Mouse (Mus musculus) megakaryocyte, embryonic 14.5 days (primary cell): Measurements from ENCODE around the gene Zzz3. TPM values are rescaled to one million over a fixed set of nuclear protein-coding genes. Genes with fewer than 3 reads are reported as not detected.

Source experiments
- H3K27me3 ChIP-seq: replicated peaks from 2 replicates; pipeline ENCODE3; 2012; ENCODE audit warnings: inconsistent platforms
- H3K36me3 ChIP-seq: replicated peaks from 2 replicates; pipeline ENCODE3; 2012; ENCODE audit warnings: low read length, inconsistent platforms, mixed read lengths
- H3K4me1 ChIP-seq: 2 replicates; pipeline ENCODE4 v1.6.1; 2012; ENCODE audit warnings: inconsistent platforms
- H3K4me3 ChIP-seq: replicated peaks from 2 replicates; pipeline ENCODE3; 2012; ENCODE audit warnings: moderate library complexity, mild to moderate bottlenecking, inconsistent platforms
- H3K9me3 ChIP-seq: 2 replicates; pipeline ENCODE4 v1.6.1; 2012; ENCODE audit warnings: inconsistent platforms
- FLI1 ChIP-seq: IDR thresholded peaks from 2 replicates; pipeline ENCODE4 v1.6.1; 2012; ENCODE audit warnings: low read length, inconsistent platforms, mixed read lengths
- GATA1 ChIP-seq: IDR thresholded peaks from 3 replicates; pipeline ENCODE4 v1.6.1; 2012; ENCODE audit warnings: mixed read lengths, low read length, inconsistent platforms, borderline replicate concordance
- polyA plus RNA-seq: library from polyadenylated mRNA; stranded (reverse); fragments of >175 nt; gene quantifications from 2 replicates; pipeline ENCODE4 v1.2.3, GENCODE M21; 2012; ENCODE audit warnings: low replicate concordance; ENCODE audit not compliant: insufficient read depth

The Zzz3 gene
- polyA plus RNA-seq, 1 experiment, result 2.3 TPM

GRCm38 (mm10) chr3:152400441-152400840, 5.2 kb downstream of the Zzz3 start:
- Histone ChIP-seq H3K4me3 (peak overlapping the region; percentile 54), H3K9me3 (no peaks in the 10 kb centered on the region), H3K36me3 (peaks cover 14% of the 10 kb centered on the region), H3K27me3 (no peaks in the 10 kb centered on the region), H3K4me1 (peaks cover 79% of the 10 kb centered on the region)
- TF ChIP-seq GATA1 (no peak), FLI1 (no peak)

DNA sequence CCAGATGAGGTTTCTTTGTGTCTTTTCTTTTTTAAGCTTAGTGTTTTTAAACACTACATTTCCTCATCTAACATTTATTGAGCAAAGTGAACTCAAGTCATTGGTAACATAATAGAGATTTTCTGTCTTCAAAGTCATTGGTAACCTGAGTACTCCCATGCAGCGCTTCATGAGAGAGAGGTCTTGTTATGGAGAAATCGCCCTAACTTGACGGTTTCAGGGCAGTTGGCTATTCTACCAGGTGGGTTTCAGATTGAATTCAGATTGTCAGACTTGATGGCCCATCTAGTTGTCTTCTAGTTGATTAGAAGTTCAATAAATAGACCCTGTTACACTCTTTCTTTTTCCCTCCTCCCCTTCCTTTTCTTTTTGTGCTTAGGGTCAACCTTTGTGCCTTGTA, 5.6 kb downstream of the Zzz3 start:
- H3K9me3 ChIP-seq, result no peaks in the 10 kb centered on the region
- peaks cover 84% of the 10 kb centered on the region for H3K4me1 ChIP-seq
- H3K27me3 ChIP-seq, result no peaks in the 10 kb centered on the region
- H3K36me3 ChIP-seq, result peaks cover 14% of the 10 kb centered on the region
- TF ChIP-seq FLI1, result no peak
- TF ChIP-seq GATA1, result no peak
- H3K4me3 ChIP-seq, result no peak overlapping the region

DNA sequence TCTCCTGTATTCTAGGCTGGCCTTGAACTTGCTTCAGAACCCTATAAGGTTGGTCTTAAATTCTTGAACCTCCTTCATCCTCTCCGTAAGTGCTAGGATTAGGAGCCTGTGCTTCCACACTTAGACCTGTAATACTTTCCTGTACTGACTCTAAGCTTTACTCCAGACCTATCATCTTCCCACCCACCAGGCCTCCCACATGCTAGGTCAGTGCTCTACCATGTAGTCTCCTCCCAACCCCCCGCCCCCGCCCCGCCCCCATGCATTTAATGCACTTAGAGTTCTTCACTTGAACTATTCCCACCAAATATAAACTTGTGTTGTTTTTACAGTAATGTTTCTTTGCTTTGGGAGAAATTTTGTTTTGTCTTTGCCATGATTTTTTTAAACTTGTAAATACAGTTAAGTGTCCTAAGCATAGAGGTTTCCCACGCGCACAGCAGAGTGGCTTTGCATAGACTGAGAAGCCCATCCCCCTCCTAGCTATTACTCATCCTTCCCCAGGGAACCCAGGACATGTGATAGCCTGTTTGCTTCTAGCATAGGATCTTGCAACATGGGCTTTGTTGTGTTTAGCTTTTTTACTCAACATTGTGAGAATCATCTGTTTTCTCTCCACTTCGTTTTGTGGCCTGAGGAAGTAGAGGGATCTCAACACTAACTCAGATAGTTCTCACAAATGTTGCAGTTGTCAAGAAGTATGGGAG, 6.8 kb downstream of the Zzz3 start:
- no peak for TF ChIP-seq FLI1
- no peak for TF ChIP-seq GATA1

DNA sequence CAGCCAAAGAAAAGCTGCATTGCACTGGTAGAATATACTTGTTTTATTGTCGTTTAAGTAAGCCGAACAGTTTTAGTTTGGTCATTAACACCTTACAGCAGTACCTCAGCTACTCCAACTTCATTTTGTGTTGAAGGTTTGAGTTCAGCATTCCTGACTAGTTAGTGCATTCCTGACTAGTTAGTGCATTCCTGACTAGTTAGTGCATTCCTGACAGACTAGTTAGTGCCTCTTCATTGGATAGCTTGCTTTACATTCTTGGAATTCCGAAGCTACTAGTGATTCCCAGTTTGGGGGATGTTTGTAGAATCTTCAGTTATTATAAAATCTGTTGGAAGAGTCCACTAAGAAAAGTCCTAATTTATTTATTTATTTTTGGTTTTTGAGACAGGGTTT, 7.4 kb downstream of the Zzz3 start:
- no peaks in the 10 kb centered on the region for H3K27me3 ChIP-seq
- TF ChIP-seq FLI1 (no peak), GATA1 (no peak)
- peaks cover 14% of the 10 kb centered on the region for H3K36me3 ChIP-seq
- no peak overlapping the region for H3K4me3 ChIP-seq
- no peaks in the 10 kb centered on the region for H3K9me3 ChIP-seq
- peaks cover 95% of the 10 kb centered on the region for H3K4me1 ChIP-seq

More for the DNA sequence above, 6.8 kb downstream of the Zzz3 start:
- no peaks in the 10 kb centered on the region for H3K9me3 ChIP-seq
- peaks cover 14% of the 10 kb centered on the region for H3K36me3 ChIP-seq
- H3K4me1 ChIP-seq, result peaks cover 94% of the 10 kb centered on the region
- peak overlapping the region; percentile 66 for H3K4me3 ChIP-seq
- H3K27me3 ChIP-seq, result no peaks in the 10 kb centered on the region

DNA sequence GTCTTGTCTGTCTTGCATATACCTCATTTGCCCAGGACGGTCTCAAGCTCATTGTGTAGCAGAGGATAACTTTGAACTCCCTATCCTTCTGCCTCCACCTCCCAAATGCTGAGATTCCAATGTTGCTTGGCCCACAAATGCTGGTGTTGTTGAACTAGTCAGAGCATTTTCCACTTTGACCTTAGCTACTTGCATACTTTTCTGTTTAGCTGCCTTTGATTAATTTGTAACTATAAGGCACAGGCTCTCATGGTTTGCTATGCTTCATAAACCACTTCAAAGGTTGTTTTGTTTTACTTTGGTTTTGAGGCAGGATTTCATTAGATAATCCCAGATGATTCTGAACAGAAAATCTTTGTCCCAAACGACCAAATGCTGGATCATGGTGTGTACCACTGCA, 8.6 kb downstream of the Zzz3 start:
- H3K36me3 ChIP-seq, result peaks cover 13% of the 10 kb centered on the region
- peaks cover 89% of the 10 kb centered on the region for H3K4me1 ChIP-seq
- no peak overlapping the region for H3K4me3 ChIP-seq

DNA sequence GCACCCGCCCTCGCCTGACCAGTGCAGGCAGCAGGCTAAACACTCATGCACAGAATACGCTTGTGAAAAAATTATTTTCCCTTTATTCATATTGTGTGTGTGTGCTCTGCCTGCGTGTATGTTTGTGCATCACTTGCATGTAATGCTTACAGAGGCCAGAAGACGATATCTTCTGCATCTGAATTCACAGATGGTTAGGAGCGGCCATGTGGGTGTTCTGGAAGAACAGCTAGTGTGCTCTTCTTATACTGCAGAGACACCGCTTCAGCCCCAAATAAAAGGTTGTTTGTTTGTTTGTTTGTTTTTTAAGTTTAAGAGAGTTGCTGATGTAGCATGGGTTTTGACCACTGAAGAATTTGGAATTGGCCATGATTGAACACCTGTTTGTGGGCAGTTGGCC, 10.1 kb downstream of the Zzz3 start:
- H3K4me3 ChIP-seq, result peak overlapping the region; percentile 46
- H3K9me3 ChIP-seq, result no peaks in the 10 kb centered on the region
- H3K4me1 ChIP-seq, result peaks cover 89% of the 10 kb centered on the region
- H3K27me3 ChIP-seq, result no peaks in the 10 kb centered on the region
- H3K36me3 ChIP-seq, result peaks cover 6% of the 10 kb centered on the region
- TF ChIP-seq FLI1, result no peak
- TF ChIP-seq GATA1, result no peak

More for the DNA sequence above, 8.6 kb downstream of the Zzz3 start:
- no peak for TF ChIP-seq FLI1
- no peak for TF ChIP-seq GATA1
- Histone ChIP-seq H3K27me3 (no peaks in the 10 kb centered on the region), H3K9me3 (no peaks in the 10 kb centered on the region)

DNA sequence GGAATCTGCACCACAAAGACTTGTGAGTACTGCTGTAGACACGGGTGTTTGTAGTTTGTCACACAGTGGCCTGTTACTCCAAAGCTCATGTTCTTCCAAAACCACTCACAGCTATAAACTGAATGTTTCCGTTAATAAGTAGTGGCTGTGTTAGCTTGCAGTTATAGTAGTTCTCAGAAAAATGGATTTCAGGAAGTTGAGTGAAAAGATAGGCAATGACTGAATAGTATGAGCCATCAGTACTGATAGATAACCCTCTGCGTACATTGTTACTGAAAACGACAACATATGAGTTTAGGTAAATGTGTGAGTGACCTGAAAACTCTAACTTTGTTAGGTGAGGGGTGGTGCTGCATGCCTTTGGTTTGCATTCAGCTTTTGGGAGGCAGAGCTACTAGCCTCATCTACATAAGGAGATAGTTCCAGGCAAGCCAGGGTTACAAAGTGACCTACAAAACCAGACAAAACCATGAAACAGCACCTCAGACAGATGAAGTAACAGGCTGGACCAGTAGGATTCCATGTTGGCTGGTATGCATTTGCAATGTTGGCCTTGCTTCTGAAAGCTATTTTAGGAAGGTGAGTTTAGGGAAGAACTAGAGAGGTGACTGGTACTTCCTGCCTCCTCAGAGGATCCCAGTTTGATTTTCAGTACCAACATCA, 10.8 kb downstream of the Zzz3 start:
- Histone ChIP-seq H3K27me3 (no peaks in the 10 kb centered on the region), H3K4me3 (peak overlapping the region; percentile 71), H3K4me1 (peaks cover 89% of the 10 kb centered on the region), H3K36me3 (peaks cover 8% of the 10 kb centered on the region), H3K9me3 (no peaks in the 10 kb centered on the region)
- TF ChIP-seq FLI1 (no peak), GATA1 (no peak)

GRCm38 (mm10) chr3:152410980-152411551, 15.8 kb downstream of the Zzz3 start:
- no peak for TF ChIP-seq FLI1
- TF ChIP-seq GATA1, result no peak

GRCm38 (mm10) chr3:152412362-152412761, 17.1 kb downstream of the Zzz3 start:
- Histone ChIP-seq H3K4me3 (no peak overlapping the region), H3K9me3 (no peaks in the 10 kb centered on the region), H3K36me3 (peaks cover 8% of the 10 kb centered on the region), H3K4me1 (peaks cover 64% of the 10 kb centered on the region), H3K27me3 (no peaks in the 10 kb centered on the region)
- no peak for TF ChIP-seq FLI1
- TF ChIP-seq GATA1, result no peak

More at GRCm38 (mm10) chr3:152410980-152411551, 15.8 kb downstream of the Zzz3 start:
- Histone ChIP-seq H3K36me3 (peaks cover 8% of the 10 kb centered on the region), H3K4me1 (peaks cover 74% of the 10 kb centered on the region), H3K9me3 (no peaks in the 10 kb centered on the region), H3K27me3 (no peaks in the 10 kb centered on the region), H3K4me3 (no peak overlapping the region)

- Histone ChIP-seq H3K4me3 (no peak overlapping the region), H3K4me1 (peaks cover 23% of the 10 kb centered on the region), H3K36me3 (peaks cover 79% of the 10 kb centered on the region), H3K27me3 (no peaks in the 10 kb centered on the region), H3K9me3 (no peaks in the 10 kb centered on the region)
- TF ChIP-seq FLI1 (no peak), GATA1 (no peak)
Observed at GRCm38 (mm10) chr3:152428925-152429324, 33.7 kb downstream of the Zzz3 start.
